Mouse (Mus musculus) liver, adult 2 months (tissue): Measurements from ENCODE around the gene Gm49318.

Source experiments
- CTCF ChIP-seq: fragments of 200-500 bp; IDR thresholded peaks from 2 replicates; pipeline ENCODE4 v1.5.1; 2011; ENCODE audit warnings: low read depth, low read length, control low read depth
- POLR2A ChIP-seq: fragments of 200-500 bp; IDR thresholded peaks from 2 replicates; pipeline ENCODE4 v1.6.1; 2011; ENCODE audit warnings: low read length, control low read depth; ENCODE audit not compliant: insufficient read depth; ENCODE audit errors: extremely low read depth

DNA sequence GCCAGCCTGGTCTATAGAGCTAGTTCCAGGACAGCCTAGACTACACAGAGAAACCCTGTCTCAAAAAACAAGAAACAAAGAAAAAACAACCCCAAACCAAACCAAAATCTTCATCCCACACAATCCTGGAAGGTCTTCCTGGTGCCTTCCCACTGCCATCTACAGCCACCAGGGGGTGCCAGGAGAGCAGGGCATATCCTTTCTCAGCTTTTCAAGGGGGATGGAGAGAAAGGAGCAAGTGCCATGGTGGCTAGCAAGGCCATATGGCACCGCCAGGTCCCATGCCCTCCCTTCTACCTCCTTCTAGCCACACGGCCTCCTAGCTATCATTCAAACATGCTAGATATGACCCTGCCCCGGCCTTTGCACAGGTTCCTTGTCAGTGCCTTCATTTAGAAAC lies 4.6 kb downstream of the Gm49318 start:
- no peak for TF ChIP-seq POLR2A
- peak; percentile 90 for TF ChIP-seq CTCF
